Mouse (Mus musculus) adrenal gland, adult 2 months (tissue): ENCODE measurements around the gene Skap1. TPM values are rescaled to one million over a fixed set of nuclear protein-coding genes. Genes with fewer than 3 reads are reported as not detected.
"Not testable (repeated sequence)": the region's sequence is repeated elsewhere in the genome, so short reads cannot be mapped to it uniquely, and the experiment has no call there.

ENCODE experiments used
- DNase-seq: peaks from one replicate; pipeline ENCODE4 v3.0.0; 2021
- polyA plus RNA-seq: library from polyadenylated mRNA; depleted of rRNA; stranded (reverse); fragments of >200 nt; gene quantifications from 2 replicates; pipeline ENCODE4 v1.2.3, GENCODE M21; 2012
- total RNA-seq, 2 experiments: library from RNA; stranded (reverse); gene quantifications; 2 replicates each; pipeline ENCODE4 v1.2.3; 2021

Gene Skap1
- total and polyA plus RNA-seq, 3 experiments, result 2.9 to 6.5 (median 5.5) TPM

DNA sequence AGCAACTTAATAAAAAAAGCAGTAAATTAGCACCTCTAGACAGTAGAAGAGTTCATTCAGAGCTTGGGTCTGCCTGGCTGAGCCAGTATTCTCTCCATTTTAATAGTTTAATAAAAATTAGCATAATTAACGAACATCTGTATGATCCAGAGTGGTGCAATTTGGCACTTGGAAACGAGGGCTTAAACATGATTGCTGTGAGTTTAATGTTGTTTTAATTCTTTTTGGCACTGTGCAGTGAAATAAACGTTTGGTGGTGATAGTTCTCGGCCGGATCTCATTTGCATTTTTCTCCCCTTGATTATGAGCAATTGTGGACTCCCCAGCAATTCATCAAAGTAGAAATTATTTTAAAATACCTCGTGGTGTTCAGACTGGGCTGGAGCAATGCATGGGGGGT is 282.3 kb downstream of the Skap1 start:
- no peak for DNase-seq

DNA sequence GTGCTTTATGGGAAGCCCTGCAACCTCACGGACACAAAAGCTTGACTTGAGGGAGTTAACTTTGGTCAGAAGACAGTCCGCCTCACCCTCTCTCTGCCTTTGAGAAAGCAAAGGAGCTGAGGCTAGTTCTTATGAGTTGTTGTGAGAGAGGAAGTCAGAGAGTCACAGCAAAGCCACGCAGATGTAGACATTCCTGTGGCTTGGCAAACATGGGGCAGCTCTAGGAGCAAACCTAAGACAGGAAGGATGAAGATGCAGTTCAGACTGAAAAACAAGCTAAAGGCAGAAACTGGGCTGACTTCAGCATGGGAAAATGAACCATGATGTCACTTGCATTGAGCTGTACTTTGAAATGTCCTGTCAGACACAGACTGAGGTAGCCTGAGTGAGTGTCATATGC is 283.2 kb downstream of the Skap1 start:
- DNase-seq, result no peak

DNA sequence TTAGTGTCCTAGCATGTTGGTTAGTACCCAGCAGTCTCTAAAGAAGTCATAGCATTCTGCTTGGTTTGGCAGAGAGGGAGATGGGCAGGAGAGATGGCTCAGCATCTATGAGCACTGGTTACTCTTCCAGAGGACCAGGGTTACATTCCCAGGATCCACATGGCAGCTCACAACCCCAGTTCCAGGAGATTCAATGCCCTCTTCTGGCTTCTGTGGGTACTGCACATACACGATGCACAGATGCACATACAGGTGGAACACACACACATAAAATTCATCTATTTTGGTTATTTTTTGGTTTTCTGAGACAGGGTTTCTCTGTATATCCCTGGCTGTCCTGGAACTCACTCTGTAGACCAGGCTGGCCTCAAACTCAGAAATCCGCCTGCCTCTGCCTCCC is 290.9 kb downstream of the Skap1 start:
- DNase-seq, result no peak

DNA sequence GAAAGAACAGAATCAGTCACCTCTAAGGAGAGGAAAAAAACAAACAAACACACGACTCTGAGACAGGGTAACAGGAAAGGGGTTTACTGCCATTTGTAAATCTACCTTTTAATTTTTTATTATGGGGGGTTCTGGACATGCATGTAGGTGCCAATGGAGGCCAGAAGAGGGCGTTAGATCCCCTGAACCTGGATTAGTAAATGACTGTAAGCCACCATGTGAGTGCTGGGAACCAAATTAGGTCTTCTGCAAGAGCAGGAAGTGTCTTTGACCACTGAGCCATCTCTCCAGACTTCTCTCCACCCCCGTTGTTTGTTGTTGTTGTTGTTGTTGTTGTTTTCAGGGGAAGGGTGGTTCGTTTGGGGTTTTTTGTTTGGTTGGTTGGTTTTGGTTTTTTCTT is 293.0 kb downstream of the Skap1 start:
- no peak for DNase-seq

DNA sequence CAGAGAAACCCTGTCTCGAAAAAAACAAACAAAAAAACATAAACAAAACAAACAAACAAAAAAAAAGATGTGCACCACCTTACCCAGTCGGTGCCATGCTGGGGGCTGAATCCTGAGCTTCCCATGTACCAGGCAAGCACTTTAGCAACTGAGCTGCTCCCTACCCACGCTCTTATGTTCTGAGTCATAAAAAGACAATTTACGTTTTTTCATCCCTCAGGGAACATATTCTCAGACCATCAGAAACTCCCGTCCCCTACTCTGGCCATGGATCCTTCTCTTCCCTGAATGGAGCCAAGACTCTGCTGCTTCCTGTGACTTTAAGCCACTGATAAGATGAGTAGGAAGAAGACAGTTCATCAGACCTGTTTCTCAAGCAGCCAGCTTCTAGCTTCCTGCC is 294.0 kb downstream of the Skap1 start:
- no peak for DNase-seq

DNA sequence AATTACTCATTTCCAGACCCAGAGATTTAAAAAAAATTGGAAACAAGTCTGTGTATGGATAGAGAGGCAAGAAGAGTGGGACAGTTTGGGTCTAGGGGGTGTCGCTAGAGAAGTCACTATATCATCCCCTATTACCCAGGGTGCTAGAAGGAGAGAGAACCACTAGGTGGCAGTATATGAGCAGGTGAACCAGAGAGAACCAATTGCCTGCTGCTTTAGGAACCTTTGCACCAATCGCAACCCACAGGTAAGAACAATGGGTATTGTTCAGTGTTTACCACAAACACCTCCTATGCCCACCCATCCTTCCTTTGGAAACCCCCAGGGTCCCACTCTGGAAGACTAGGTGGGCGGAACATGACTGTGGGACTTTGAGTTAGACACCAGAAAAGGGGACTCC is 295.6 kb downstream of the Skap1 start:
- DNase-seq, result peak; percentile 57

DNA sequence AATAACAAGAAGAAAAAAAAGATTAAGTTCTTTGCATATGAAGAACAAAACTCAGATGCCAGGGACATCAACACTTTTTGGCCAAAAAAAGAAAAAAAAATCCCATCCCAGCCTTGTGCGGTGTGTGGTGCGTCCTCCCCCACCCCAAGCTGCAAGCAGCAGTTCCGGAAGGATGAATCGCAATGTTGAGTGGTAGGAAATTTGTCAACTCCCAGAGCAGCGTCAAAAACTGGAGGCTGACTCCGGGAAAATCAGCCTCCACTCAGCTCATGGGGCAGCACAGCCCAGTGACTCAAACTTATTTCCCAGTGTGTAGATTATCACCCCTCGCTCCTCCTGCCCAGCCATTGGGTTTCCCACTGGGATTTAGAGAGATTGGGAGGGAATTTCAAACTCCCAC is 297.6 kb downstream of the Skap1 start:
- DNase-seq, result no peak

DNA sequence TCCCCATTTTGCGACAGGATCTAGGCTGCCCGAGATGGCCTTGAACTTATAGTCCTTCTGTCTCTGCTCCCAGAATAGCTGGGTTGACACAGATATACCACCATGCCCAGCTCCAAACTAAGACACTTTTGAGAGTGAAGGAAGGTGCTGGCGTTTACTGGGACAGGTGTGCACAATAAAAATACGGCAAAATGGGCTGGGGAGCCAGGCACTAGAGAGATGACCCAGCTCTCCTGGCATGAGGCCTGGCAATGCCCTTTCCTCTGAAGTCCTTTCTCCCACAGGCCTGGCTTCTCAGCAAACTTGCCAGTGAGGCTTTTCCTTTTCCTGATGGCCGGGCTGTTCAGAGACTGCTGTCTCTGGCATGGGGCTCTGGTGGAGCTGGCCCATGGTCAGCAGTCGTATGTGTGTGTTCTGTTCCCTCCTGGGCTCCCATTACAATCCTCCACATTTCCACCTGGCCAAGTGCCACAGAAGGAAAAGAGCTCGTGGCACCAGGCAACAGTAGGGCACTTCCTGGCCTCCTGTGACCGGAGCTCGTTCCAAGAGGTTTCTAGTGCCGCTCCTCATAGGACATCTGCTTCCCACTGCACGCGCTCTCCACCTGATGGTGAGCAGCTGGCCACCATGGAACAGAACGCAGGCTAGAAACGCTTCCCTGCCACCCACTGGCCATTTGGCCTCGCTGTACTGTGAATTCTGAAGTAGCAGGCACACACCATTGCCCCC is 298.5 kb downstream of the Skap1 start:
- DNase-seq, result peak; percentile 20

DNA sequence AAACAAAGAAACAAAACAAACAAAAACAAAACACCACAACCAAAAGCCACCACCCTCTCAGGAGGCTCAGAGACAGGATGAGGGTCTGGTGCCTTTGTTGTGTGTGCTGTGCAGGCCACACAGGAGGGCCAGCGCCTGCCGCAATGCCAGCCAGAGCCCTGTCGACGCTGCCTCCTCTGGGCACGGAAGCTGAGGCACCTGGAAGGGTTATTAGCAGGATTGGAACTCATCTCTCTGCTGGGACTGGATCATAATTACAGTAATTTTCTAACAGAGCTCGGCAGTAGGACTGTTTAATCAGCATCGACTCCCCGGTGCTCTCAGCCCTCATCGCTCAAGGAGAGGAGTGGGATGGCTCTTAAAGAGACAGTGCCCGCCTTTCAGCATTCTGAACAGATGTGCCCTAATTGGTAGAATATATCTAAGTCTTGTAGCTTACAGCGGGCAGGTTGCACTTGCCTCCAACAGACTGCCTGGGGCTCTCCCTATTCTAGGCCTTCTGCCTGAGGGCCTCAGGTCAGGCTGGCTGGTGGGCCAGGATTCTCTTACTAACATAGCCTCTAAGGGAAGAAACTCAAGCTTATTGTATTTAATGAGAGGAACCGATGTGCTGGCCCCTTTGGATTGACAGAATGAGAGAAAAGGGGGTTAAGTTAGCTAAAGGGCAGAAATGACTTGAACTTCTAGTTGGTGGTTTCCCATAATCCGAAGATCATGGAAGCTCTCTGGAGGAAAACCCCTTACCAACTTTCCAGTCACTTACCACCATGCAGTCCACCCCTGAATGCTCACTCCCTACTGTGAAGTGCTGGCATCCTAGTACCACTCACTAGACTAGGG is 300.3 kb downstream of the Skap1 start:
- DNase-seq, result no peak

DNA sequence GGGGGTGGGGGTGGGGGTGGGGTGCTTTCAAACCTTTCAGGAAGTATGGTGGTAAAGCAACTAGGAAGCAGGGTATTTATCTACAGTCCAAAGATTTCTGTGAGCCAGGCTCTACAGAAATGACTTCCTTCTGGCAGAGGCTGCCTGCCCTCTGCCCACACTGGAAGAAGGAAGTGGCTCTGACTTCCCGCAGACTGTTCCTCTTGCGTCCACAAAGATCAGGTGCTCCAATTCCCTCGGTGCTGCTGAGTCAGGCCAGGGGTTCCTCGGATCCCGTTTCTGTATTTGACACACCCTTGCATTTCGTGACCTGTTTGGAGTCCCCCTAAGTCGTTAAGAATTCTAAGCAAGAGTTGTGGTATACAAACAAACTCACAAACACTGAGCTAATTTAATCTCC is 301.3 kb downstream of the Skap1 start:
- DNase-seq, result no peak

DNA sequence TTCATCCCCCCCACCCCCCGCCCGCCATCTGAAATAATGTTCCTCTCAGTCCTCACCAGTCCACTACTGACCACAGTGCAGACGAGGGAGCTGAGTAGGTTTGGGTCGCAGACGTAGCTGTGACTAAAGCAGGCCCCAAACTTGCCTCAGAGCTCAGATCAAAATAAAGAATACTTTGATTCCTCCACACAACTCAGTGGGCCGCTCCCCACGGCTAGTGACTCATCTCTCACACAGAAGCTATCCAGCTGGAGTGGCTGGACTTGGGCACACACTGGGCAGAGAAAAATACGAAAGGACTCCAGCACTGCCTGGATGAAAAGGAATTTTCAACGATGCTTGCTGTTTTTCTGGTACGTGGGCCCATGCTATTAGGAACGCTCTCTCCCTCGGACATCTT is 302.2 kb downstream of the Skap1 start:
- no peak for DNase-seq

DNA sequence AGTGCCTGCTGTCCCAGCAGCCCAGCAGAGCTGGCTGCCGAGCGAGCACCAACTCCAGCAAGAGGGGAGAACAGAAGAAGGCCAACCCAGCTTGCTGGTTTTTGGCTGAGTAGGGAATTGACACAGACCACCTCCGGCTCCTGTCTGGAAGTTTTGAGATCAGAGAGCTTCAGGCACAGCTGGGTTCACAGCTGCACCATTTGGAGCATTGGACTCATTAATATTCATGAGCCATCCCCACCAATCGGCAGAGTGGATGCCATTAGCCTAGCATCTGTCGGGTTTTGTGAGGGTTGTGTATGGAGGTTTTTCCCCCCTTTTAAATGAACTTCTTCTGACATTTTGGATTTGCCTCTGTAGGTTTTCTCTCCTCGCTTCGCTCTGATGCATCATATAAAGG is 302.7 kb downstream of the Skap1 start:
- no peak for DNase-seq

DNA sequence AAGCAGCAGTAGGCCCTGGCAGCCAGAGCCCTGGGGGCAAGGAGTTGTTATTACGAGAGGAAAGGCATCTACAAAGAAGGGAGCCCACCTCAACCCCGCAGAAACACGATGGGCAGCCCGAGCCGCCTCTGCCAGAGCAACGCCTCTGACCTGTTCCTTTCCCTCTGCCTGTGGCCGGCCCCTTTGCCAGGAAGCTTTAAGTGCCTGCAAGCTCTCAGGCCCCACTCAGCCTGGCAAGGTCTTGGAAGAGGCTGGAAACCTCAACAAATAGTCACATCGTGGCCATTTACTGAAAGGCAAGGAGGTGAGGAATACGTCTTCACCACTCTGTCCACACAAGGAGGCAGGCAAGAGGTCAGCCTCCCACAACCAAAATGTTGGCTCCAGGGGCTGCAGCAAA is 303.8 kb downstream of the Skap1 start:
- DNase-seq, result no peak

DNA sequence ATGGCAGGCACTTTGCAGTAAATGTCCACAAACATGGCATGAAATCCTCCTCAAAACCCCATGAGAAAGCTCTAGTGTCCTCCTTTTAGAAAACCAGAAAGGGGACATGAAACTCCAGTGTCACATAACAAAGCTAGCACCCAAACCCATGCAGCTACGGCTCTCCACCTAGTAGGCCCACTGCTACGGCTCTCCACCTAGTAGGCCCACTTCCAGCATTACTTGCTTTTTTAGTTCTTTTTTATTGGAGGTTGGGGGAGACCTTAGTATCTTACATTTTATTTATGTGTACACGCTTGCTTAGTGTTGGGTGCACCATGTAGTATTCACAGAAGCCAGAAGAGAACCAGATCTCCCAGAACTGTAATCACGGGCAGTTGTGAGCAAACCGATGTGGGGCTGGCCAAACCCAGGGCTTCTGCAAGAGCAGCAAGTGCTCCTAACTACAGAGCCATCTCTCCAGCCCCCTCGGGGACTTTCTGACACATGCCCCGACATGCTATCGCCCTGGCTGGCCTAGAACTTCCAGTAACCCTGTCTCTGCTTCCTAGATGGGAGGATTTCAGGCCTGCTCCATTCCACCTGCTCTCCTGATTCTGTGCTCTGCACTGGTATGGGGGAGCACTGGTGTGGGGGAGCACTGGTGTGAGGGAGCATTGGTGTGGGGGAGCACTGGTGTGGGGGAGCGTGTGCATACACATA is 307.0 kb downstream of the Skap1 start:
- no peak for DNase-seq

DNA sequence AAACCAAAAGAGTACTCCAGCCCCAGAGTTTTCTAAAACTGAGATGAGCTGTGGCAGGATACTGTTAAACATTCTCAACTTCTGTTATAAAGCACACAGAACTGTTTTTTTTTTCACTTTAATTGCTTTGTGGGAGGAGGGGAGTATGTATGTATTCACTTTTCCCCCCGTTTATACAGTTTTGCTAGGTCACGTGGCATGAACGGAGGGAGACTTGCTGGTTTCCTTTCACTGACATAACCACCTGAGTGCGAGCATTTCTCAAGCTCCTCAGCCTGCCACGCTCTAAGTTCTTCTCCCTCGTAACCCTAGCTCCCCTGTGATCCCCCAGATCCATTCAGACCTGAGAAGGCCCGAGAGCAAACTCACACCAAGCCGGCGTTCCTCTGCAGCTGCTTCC is 308.0 kb downstream of the Skap1 start:
- DNase-seq, result no peak

DNA sequence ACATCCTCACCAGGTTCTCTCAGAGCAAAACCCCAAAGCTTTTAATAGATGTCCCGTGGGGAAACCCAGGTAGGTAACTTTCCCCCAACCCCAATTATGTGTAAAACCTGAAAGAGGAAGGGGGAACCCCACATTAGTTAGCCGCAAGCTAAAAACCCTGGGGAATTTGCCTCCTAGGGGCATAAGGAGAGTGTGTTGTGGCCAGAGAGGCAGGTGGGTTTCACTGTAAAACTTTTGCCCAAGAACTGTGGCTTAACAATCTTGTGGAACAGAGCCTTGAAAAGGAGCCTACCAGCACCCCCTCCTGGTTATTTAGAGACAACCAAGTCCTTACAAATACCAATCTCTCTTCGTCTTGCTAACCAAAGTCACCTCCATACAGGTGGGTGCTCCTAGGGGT is 310.1 kb downstream of the Skap1 start:
- no peak for DNase-seq

DNA sequence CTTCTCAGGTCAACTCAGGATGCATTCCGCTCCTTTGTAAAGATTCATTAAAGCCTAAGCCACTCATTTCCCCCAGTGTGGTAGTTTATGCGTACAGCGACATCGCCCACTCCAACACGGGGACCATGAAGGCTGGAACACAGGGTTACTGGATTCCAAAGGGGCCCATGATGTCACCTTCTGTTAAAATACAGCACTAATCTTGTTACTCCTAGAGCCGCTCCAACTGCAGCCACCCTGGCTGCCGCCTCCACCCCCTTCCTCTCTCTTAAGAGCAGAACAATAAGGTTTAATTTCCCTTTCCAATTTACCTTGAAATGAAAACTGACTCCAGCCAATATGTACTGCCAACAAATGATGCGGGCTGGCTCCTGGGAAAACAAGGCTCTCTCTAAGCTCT is 310.7 kb downstream of the Skap1 start:
- DNase-seq, result no peak

DNA sequence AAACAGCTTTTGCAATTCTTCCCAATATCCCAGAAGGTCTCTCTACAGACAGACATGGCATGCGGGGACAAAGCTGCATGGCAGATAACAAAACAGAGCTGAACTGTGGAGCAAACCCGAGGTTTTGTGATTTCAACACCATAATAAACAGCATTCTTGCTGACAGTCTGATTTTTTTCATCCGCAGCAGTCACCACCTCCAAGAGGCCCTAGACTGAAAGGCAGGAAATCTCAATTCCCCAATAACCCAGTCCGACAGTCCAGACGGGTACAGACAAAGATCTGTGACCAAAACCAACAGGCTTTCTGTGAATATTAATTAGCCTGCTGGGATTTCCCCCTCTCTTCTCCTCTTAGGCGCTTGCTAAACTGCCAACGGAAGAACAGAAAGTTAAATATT is 311.3 kb downstream of the Skap1 start:
- DNase-seq, result no peak

DNA sequence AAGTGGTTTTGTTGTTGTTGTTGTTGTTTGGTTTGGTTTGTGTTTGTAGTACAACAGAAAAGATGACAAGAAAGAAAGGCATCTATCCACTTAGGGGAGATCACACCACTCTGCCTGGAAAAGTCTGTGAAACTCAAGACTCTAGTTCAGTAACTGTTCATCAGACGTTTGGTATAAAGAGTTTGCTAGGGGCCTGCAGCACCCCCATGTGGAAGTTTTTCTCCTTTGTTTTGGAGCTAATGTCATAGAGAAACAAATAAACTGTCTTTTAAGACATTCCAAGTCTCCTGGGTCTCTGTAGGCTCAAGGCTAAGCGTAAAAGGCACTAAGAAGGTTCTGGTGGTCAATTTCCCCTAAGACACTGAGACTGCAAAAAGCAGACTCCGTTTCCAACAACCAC is 311.7 kb downstream of the Skap1 start:
- DNase-seq, result no peak

DNA sequence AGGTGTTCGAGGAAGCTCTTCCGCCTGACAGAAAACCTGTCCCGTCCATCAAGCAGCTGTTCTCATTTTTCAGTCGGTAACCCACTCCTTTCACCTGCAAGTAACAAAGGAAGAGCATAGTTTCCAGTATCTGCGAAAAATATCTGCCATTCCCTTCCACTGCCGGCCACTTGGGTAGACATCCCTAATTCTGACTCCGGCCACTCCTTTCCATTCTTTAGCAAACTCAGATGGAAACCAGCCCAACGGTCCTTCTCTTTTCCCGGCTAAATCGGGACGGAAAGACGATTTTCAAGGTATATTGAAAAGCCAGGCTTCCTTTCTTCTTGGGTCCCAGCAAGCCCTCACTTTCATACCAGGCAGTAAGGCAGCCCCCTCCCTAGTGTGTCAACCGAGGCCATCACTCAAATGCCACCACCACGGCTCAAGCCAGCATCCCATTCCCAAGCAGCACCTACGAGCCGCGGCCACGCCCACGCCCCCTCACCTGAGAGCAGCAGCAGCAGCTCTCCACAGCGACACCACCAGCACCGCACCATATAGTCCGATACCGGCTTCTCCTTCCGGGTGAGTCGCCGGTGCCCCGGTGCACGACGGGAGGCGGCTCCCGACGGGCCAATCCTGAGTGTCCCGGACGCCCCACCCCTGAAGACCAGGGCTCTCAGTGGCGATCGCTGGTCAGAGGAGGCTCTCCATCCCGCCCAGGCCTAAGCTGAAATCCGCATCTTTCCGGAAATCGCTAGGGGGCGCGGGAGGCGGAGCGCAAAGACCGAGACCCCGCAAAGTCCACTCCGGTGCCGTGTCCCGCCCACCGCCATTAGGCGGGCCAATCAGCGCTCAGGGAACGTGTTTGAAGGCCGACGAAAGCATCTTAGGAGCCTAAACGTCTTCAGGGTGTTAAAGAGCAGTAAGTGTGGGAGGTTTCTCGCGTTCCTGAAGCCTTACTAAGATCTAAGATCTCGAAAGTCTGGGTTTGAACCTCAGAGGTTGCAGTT is 312.9 kb downstream of the Skap1 start, which contains the start of gene Snx11:
Snx11 (minus strand) TSS at position 592 of the 995 bp plus-strand sequence.
- DNase-seq, result peak; percentile 100

DNA sequence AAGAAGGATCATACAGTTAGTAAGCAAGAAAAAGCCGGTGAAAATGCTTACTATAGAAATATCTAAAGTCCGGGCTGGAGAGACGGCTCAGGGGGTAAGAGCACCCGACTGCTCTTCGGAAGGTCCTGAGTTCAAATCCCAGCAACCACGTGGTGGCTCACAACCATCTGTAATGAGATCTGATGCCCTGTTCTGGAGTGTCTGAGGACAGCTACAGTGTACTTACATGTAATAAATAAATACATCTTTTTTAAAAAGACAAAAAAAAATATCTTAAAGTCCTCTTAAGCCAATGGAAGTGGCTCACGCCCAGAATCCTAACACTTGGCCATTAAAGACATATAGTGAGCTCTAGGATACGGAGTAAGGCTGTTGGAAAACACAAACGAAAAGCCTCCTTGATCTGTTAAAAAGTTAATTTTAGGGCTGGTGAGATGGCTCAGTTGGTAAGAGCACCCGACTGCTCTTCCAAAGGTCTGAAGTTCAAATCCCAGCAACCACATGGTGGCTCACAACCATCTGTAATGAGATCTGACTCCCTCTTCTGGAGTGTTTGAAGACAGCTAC is 313.8 kb downstream of the Skap1 start:
- not testable (repeated sequence) for DNase-seq
